ENCODE assay signal across 30 mouse cellular contexts in genomic region chr15:77268415-77268814, GRCm38 (mm10). TPM values are rescaled to one million over a fixed set of nuclear protein-coding genes. Genes with fewer than 3 reads are reported as not detected.
DNase-seq lines count a peak whose midpoint lies in the region; ATAC-seq and TF ChIP-seq lines count a peak whose summit lies in the region.
"Had no signal": no experiment of that assay in that cellular context is flagged by ENCODE, and none has a peak within 500 bp of the region (broad histone marks: within the 10 kb centered on the region; RNA-seq: fewer than 3 reads in every experiment).

No protein-coding gene starts in this region.

- H3K27me3 ChIP-seq in embryonic facial prominence, embryonic 12.5 days: no peaks in the 10 kb centered on the region
- H3K27me3 ChIP-seq in embryonic facial prominence, embryonic 10.5 days (replicated peaks; ENCODE audit: low read depth, poor library complexity, severe bottlenecking): no peaks in the 10 kb centered on the region
- no peaks in the 10 kb centered on the region for H3K27me3 ChIP-seq in intestine, embryonic 16.5 days (replicated peaks; ENCODE audit: control insufficient read depth, insufficient read depth, low read length)
- no peaks in the 10 kb centered on the region for H3K27me3 ChIP-seq in intestine, postnatal 0 days (replicated peaks; ENCODE audit: control insufficient read depth, insufficient read depth, low read length)
- H3K27me3 ChIP-seq in limb, embryonic 13.5 days: no peaks in the 10 kb centered on the region
- H3K27me3 ChIP-seq: hindbrain, embryonic 15.5 days; neural tube, embryonic 15.5 days; stomach, embryonic 15.5 days had no signal

- no peak for TF ChIP-seq CTCF in intestine, postnatal 0 days (IDR thresholded peaks at IDR 0.05; ENCODE audit: low read depth)

- no peak overlapping the region for H3K4me3 ChIP-seq in embryonic facial prominence, embryonic 12.5 days
- H3K4me3 ChIP-seq in embryonic facial prominence, embryonic 10.5 days: no peak overlapping the region
- no peak overlapping the region for H3K4me3 ChIP-seq in intestine, embryonic 16.5 days (ENCODE audit: low read length)
- no peak overlapping the region for H3K4me3 ChIP-seq in intestine, postnatal 0 days (ENCODE audit: low read depth, low read length)
- no peak overlapping the region for H3K4me3 ChIP-seq in limb, embryonic 13.5 days
- H3K4me3 ChIP-seq: gastrocnemius, adult 2 months; heart, adult 2 months; hindbrain, embryonic 10.5 days; hindbrain, embryonic 15.5 days; neural tube, embryonic 15.5 days; stomach, embryonic 15.5 days had no signal

- peaks cover 32% of the 10 kb centered on the region for H3K4me1 ChIP-seq in embryonic facial prominence, embryonic 12.5 days
- peaks cover 33% of the 10 kb centered on the region for H3K4me1 ChIP-seq in embryonic facial prominence, embryonic 10.5 days
- peaks cover 31% of the 10 kb centered on the region for H3K4me1 ChIP-seq in intestine, embryonic 16.5 days (ENCODE audit: control insufficient read depth, insufficient read depth, low read length)
- H3K4me1 ChIP-seq in intestine, postnatal 0 days (replicated peaks; ENCODE audit: control insufficient read depth, insufficient read depth, low read length): peaks cover 4% of the 10 kb centered on the region; the same call in 1 of the 2 replicates
- peaks cover 42% of the 10 kb centered on the region for H3K4me1 ChIP-seq in limb, embryonic 13.5 days

- no peaks in the 10 kb centered on the region for H3K9me3 ChIP-seq in embryonic facial prominence, embryonic 12.5 days
- no peaks in the 10 kb centered on the region for H3K9me3 ChIP-seq in embryonic facial prominence, embryonic 10.5 days
- H3K9me3 ChIP-seq in intestine, embryonic 16.5 days (ENCODE audit: control insufficient read depth, low read length): no peaks in the 10 kb centered on the region
- H3K9me3 ChIP-seq in intestine, postnatal 0 days (ENCODE audit: control insufficient read depth): no peaks in the 10 kb centered on the region
- H3K9me3 ChIP-seq in limb, embryonic 13.5 days: no peaks in the 10 kb centered on the region
- H3K9me3 ChIP-seq: hindbrain, embryonic 10.5 days; hindbrain, embryonic 15.5 days; neural tube, embryonic 15.5 days; stomach, embryonic 15.5 days had no signal

- no peak for DNase-seq in embryonic facial prominence, embryonic 10.5 days (ENCODE audit: low spot score)
- peak; percentile 44 for DNase-seq in brain, adult 2 months (ENCODE audit: low read depth, low spot score)
- DNase-seq in frontal cortex, postnatal 36 days (ENCODE audit: low spot score in 2 of 2): no peak
- no peak for DNase-seq in MN1 (ENCODE audit: low spot score)
- DNase-seq: adrenal gland, postnatal 10 days; cerebellum, adult 11 months; cerebellum, adult 9-10 months; cerebellum, postnatal 36 days; embryo, embryonic 11 days; gastrocnemius, adult 2 months; heart, adult 2 months; heart, postnatal 14 days; kidney, adult 2 months; kidney, postnatal 36 days; liver; lung, adult 2 months; lung, postnatal 10 days; midbrain, embryonic 14.5 days; right cerebral cortex, postnatal 25 days had no signal

- H3K9ac ChIP-seq in embryonic facial prominence, embryonic 12.5 days: 0 out of 2 replicates have a peak overlapping the region, but pooled peaks have one; percentile 6
- H3K9ac ChIP-seq in intestine, embryonic 16.5 days (ENCODE audit: low read depth, low read length): no peak overlapping the region
- H3K9ac ChIP-seq in intestine, postnatal 0 days (ENCODE audit: low read depth, low read length): no peak overlapping the region
- no peak overlapping the region for H3K9ac ChIP-seq in limb, embryonic 13.5 days
- H3K9ac ChIP-seq: hindbrain, embryonic 15.5 days; liver, embryonic 14.5 days; neural tube, embryonic 15.5 days; stomach, embryonic 15.5 days had no signal

- 74% methylated on average over 3 of the region's 3 CpGs for WGBS in embryonic facial prominence, embryonic 12.5 days
- 80% methylated on average over 3 of the region's 3 CpGs for WGBS in embryonic facial prominence, embryonic 10.5 days
- WGBS in intestine, embryonic 16.5 days: 85% methylated on average over 3 of the region's 3 CpGs
- WGBS in intestine, postnatal 0 days: 82% methylated on average over 3 of the region's 3 CpGs
- WGBS in limb, embryonic 13.5 days: 73% methylated on average over 3 of the region's 3 CpGs

- no peak overlapping the region for H3K4me2 ChIP-seq in embryonic facial prominence, embryonic 12.5 days (replicated peaks)
- no peak overlapping the region for H3K4me2 ChIP-seq in intestine, embryonic 16.5 days (ENCODE audit: low read depth, low read length)
- no peak overlapping the region for H3K4me2 ChIP-seq in intestine, postnatal 0 days (replicated peaks; ENCODE audit: low read depth)
- no peak overlapping the region for H3K4me2 ChIP-seq in limb, embryonic 13.5 days (replicated peaks)
- H3K4me2 ChIP-seq: hindbrain, embryonic 15.5 days; neural tube, embryonic 15.5 days; stomach, embryonic 15.5 days had no signal

- peak overlapping the region; percentile 47; the same call in 1 of the 2 replicates for H3K27ac ChIP-seq in embryonic facial prominence, embryonic 12.5 days
- H3K27ac ChIP-seq in embryonic facial prominence, embryonic 10.5 days (replicated peaks): no peak overlapping the region
- peak overlapping the region; percentile 13; the same call in 1 of the 2 replicates for H3K27ac ChIP-seq in intestine, embryonic 16.5 days (ENCODE audit: low read length)
- no peak overlapping the region for H3K27ac ChIP-seq in intestine, postnatal 0 days (ENCODE audit: low read depth, low read length)
- peak overlapping the region; percentile 1; the same call in 1 of the 2 replicates for H3K27ac ChIP-seq in limb, embryonic 13.5 days
- H3K27ac ChIP-seq: gastrocnemius, adult 2 months; heart, adult 2 months; hindbrain, embryonic 10.5 days; hindbrain, embryonic 15.5 days; liver, embryonic 14.5 days; macrophage; neural tube, embryonic 15.5 days had no signal

- ATAC-seq in embryonic facial prominence, embryonic 12.5 days (ENCODE audit: insufficient number of reproducible peaks, insufficient read depth, low FRiP score, low TSS enrichment): no peak
- ATAC-seq in intestine, embryonic 16.5 days: no peak
- no peak for ATAC-seq in intestine, postnatal 0 days
- no peak for ATAC-seq in limb, embryonic 13.5 days (ENCODE audit: low FRiP score, low read depth)
- ATAC-seq: inflammation-experienced regulatory T-cells, adult 6 months had no signal

- no peaks in the 10 kb centered on the region for H3K36me3 ChIP-seq in embryonic facial prominence, embryonic 12.5 days
- no peaks in the 10 kb centered on the region for H3K36me3 ChIP-seq in embryonic facial prominence, embryonic 10.5 days (replicated peaks)
- H3K36me3 ChIP-seq in intestine, embryonic 16.5 days (ENCODE audit: control insufficient read depth, insufficient read depth, low read length): no peaks in the 10 kb centered on the region
- no peaks in the 10 kb centered on the region for H3K36me3 ChIP-seq in intestine, postnatal 0 days (ENCODE audit: control insufficient read depth, insufficient read depth)
- no peaks in the 10 kb centered on the region; the same call in 1 of the 2 replicates for H3K36me3 ChIP-seq in limb, embryonic 13.5 days
- H3K36me3 ChIP-seq: hindbrain, embryonic 10.5 days; hindbrain, embryonic 15.5 days; neural tube, embryonic 15.5 days; stomach, embryonic 15.5 days had no signal

RNA-seq across cellular contexts. Expression of gene Rbfox2, which starts 38.4 kb away (rescaled TPM):
- polyA plus RNA-seq in embryonic facial prominence, embryonic 12.5 days (2016; fragmentation: Nextera tagmentation; extraction: Ambion mirVana): 96.4 and 96.9 TPM in 2 replicates
- polyA plus RNA-seq in embryonic facial prominence, embryonic 10.5 days (2016; fragmentation: Nextera tagmentation; extraction: Ambion mirVana): 60.7 and 61.9 TPM in 2 replicates
- polyA plus RNA-seq in intestine, embryonic 16.5 days (2015; fragmentation: Nextera tagmentation; extraction: Ambion mirVana): 31.5 and 34.0 TPM in 2 replicates
- 16.8 and 20.3 TPM in 2 replicates for polyA plus RNA-seq in intestine, postnatal 0 days (2015; fragmentation: Nextera tagmentation; extraction: Ambion mirVana)
- polyA plus RNA-seq in limb, embryonic 13.5 days (2015; fragmentation: Nextera tagmentation; extraction: Ambion mirVana): 78.4 and 83.1 TPM in 2 replicates
- polyA plus RNA-seq: inflammation-experienced regulatory T-cells, adult 6 months had no signal

Comparison
In these comparisons a context has a peak if more than half of its experiments do, and no peak if none do; other contexts are left out.
1. H3K27ac ChIP-seq: peak in embryonic facial prominence, embryonic 12.5 days (single experiment), intestine, embryonic 16.5 days (single experiment) and limb, embryonic 13.5 days (single experiment); none in embryonic facial prominence, embryonic 10.5 days (single experiment) and intestine, postnatal 0 days (single experiment).